Mouse (Mus musculus) heart, embryonic 15.5 days (tissue): ENCODE results near the gene Gm21958. TPM values are rescaled to one million over a fixed set of nuclear protein-coding genes. Genes with fewer than 3 reads are reported as not detected.

Experiments used
- ATAC-seq: fragments of 200-750 bp; cut with Nextera tagmentation; replicated peaks from 2 replicates; pipeline ENCODE4 v1.8.0; 2017; ENCODE audit warnings: low read depth, moderate TSS enrichment; ENCODE audit not compliant: insufficient number of reproducible peaks, insufficient read depth, low FRiP score
- H3K27ac ChIP-seq: fragments of 300-500 bp; sonication (generic); 2 replicates; pipeline ENCODE4 v1.5.1; 2015; ENCODE audit warnings: mild to moderate bottlenecking, inconsistent platforms
- H3K27me3 ChIP-seq: fragments of 300-500 bp; sonication (generic); 2 replicates; pipeline ENCODE4 v1.6.1; 2015; ENCODE audit warnings: inconsistent platforms
- H3K36me3 ChIP-seq: fragments of 300-500 bp; sonication (generic); 2 replicates; pipeline ENCODE4 v1.6.1; 2015; ENCODE audit warnings: mild to moderate bottlenecking, inconsistent platforms
- H3K4me1 ChIP-seq: fragments of 300-500 bp; sonication (generic); replicated peaks from 2 replicates; pipeline ENCODE4 v1.6.1; 2015; ENCODE audit warnings: inconsistent platforms
- H3K4me2 ChIP-seq: fragments of 300-500 bp; sonication (generic); 2 replicates; pipeline ENCODE4 v1.6.1; 2015; ENCODE audit warnings: inconsistent platforms, mild to moderate bottlenecking, moderate library complexity
- H3K4me3 ChIP-seq: fragments of 300-500 bp; sonication (generic); 2 replicates; pipeline ENCODE4 v1.5.1; 2015; ENCODE audit warnings: mild to moderate bottlenecking, inconsistent platforms
- H3K9ac ChIP-seq: fragments of 300-500 bp; sonication (generic); 2 replicates; pipeline ENCODE4 v1.6.1; 2015; ENCODE audit warnings: mild to moderate bottlenecking, inconsistent platforms
- H3K9me3 ChIP-seq: fragments of 300-500 bp; sonication (generic); replicated peaks from 2 replicates; pipeline ENCODE4 v1.6.1; 2016; ENCODE audit warnings: inconsistent platforms
- WGBS: fragments of 180-500 bp; shearing (Covaris S2); methylation state at CpG from one replicate; pipeline ENCODE4 v1.1.7; 2015; ENCODE audit warnings: mixed read lengths; 5-methylcytosine and 5-hydroxymethylcytosine counted together
- polyA plus RNA-seq: library from polyadenylated mRNA; unstranded; fragments of >200 nt; fragmentation: Nextera tagmentation; extraction: Ambion mirVana; gene quantifications from 2 replicates; pipeline ENCODE4 v1.2.1, GENCODE M21; 2015

Gene Gm21958
- 0.26 TPM in 1 of 2 replicates, not detected in the other for polyA plus RNA-seq

GRCm38 (mm10) chr3:54714253-54714652 lies at the start of gene Gm21958:
Gene Gm21958, minus strand, starts transcription at chr3:54714353.
- Histone ChIP-seq H3K4me3 (no peak within 1 kb of the TSS), H3K36me3 (peaks cover 79% of the 10 kb centered on the region), H3K9me3 (no peaks in the 10 kb centered on the region), H3K27me3 (no peaks in the 10 kb centered on the region), H3K9ac (no peak within 1 kb of the TSS), H3K4me1 (no peaks in the 10 kb centered on the region), H3K27ac (no peak within 1 kb of the TSS), H3K4me2 (no peak within 1 kb of the TSS)
- 93% methylated on average over 6 of the region's 6 CpGs for WGBS
- ATAC-seq = no peak

DNA sequence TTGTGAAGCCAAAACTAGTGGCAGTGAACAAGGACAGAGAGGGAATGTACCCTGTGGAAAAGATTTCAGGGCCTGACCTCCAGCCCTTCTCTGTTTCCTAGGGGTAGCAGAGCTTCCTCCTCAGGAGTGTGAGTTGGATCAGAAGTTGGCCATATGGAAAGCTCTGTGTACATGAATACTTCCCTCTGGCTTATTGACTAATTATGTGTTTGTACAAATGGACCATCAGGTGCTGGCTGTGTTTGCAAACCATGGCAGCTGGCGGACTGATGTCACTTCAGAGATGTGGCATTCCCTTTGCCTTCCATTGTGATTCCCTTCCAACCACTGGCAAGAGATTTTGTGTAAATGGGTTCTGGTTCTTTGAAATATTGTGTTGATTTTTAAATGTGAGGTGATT lies 47.1 kb upstream of the Gm21958 start:
- 82% methylated on average over 1 of the region's 1 CpGs for WGBS
- H3K4me1 ChIP-seq = peaks cover 9% of the 10 kb centered on the region
- no peak for ATAC-seq

DNA sequence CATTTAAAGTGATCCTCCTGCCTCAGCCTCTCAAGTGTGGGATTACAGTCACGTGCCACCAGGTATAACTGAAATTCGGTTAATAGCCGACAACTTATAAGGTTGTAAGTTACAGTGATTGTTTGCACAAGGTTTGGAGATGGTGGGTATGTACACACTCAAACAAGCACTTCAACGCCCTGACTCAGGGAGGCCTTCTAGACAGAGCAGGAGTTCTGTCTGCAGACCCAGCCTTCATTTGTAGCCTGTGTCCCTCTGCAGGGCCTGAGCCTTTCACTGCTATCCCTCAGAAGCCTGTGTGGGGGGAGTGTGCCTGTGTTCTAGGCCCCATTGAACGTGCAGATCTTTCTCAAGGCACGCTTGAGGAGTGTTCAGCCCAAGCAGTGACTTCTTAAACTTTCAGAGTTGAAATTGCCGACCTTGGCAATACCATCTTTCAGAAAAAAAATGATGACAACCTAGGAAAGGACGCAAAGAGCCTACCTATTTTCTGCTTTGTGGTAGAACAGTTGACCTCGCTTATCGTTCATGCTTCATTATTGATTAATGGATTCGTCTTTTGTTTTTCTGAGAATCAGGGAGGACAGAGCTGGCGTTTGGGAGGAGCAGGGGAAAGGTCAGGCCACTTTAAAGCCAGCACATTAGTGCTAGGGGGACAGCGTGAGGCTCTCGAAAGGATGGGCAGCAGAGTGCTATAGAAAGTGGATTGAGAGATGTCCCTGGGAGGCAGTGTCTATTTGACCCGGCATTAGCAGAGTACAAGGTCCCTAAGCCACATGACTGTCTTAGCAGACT lies 46.4 kb upstream of the Gm21958 start:
- Histone ChIP-seq H3K4me3 (no peak overlapping the region), H3K9me3 (no peaks in the 10 kb centered on the region), H3K4me1 (peaks cover 13% of the 10 kb centered on the region), H3K27ac (no peak overlapping the region), H3K9ac (no peak overlapping the region), H3K4me2 (no peak overlapping the region), H3K36me3 (no peaks in the 10 kb centered on the region), H3K27me3 (no peaks in the 10 kb centered on the region)
- WGBS = 67% methylated on average over 15 of the region's 15 CpGs
- ATAC-seq = no peak

More for the DNA sequence above, 47.1 kb upstream of the Gm21958 start:
- Histone ChIP-seq H3K36me3 (no peaks in the 10 kb centered on the region), H3K4me3 (no peak overlapping the region), H3K4me2 (no peak overlapping the region), H3K27me3 (no peaks in the 10 kb centered on the region), H3K9ac (no peak overlapping the region), H3K9me3 (no peaks in the 10 kb centered on the region), H3K27ac (no peak overlapping the region)

GRCm38 (mm10) chr3:54759211-54759610 lies 45.1 kb upstream of the Gm21958 start:
- WGBS = 74% methylated on average over 9 of the region's 9 CpGs
- H3K4me1 ChIP-seq = peaks cover 19% of the 10 kb centered on the region
- H3K36me3 ChIP-seq = no peaks in the 10 kb centered on the region
- H3K9me3 ChIP-seq = no peaks in the 10 kb centered on the region
- no peak overlapping the region for H3K9ac ChIP-seq
- no peak overlapping the region for H3K4me2 ChIP-seq
- H3K4me3 ChIP-seq = no peak overlapping the region
- ATAC-seq = no peak
- H3K27ac ChIP-seq = no peak overlapping the region
- no peaks in the 10 kb centered on the region for H3K27me3 ChIP-seq

- Histone ChIP-seq H3K36me3 (no peaks in the 10 kb centered on the region), H3K4me1 (peaks cover 14% of the 10 kb centered on the region), H3K9me3 (no peaks in the 10 kb centered on the region), H3K4me3 (no peak overlapping the region), H3K27me3 (no peaks in the 10 kb centered on the region), H3K27ac (no peak overlapping the region), H3K9ac (no peak overlapping the region), H3K4me2 (no peak overlapping the region)
- ATAC-seq = no peak
- WGBS = 81% methylated on average over 8 of the region's 8 CpGs
Measured at GRCm38 (mm10) chr3:54757446-54757845, 43.3 kb upstream of the Gm21958 start.

DNA sequence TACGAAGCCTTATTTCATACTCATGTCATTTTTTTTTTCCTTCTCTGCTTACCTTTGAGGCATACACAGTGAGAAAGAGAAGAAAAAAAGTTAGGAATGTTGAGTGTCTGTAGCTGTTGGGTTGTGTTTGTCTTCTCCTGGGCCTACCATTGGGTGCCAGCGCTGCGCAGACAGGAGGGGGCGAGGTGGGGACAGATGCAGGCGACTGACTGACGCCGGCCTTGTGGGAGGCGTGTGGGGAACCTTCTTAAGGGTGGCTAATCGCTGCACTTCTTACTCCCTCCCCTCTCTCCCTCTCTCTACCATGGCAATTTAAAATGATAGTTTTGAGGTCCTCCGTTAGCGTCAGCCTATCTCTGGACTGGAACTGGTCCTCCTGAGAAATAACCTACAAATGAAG lies 41.9 kb upstream of the Gm21958 start:
- ATAC-seq = peak; percentile 71
- Histone ChIP-seq H3K4me2 (peak overlapping the region; percentile 96), H3K27me3 (no peaks in the 10 kb centered on the region), H3K9ac (peak overlapping the region; percentile 68; the same call in 1 of the 2 replicates), H3K9me3 (no peaks in the 10 kb centered on the region), H3K27ac (peak overlapping the region; percentile 80), H3K4me3 (peak overlapping the region; percentile 74), H3K36me3 (peaks cover 6% of the 10 kb centered on the region; the same call in 1 of the 2 replicates), H3K4me1 (peaks cover 14% of the 10 kb centered on the region)
- WGBS = under 1% methylated on average over 11 of the region's 11 CpGs

DNA sequence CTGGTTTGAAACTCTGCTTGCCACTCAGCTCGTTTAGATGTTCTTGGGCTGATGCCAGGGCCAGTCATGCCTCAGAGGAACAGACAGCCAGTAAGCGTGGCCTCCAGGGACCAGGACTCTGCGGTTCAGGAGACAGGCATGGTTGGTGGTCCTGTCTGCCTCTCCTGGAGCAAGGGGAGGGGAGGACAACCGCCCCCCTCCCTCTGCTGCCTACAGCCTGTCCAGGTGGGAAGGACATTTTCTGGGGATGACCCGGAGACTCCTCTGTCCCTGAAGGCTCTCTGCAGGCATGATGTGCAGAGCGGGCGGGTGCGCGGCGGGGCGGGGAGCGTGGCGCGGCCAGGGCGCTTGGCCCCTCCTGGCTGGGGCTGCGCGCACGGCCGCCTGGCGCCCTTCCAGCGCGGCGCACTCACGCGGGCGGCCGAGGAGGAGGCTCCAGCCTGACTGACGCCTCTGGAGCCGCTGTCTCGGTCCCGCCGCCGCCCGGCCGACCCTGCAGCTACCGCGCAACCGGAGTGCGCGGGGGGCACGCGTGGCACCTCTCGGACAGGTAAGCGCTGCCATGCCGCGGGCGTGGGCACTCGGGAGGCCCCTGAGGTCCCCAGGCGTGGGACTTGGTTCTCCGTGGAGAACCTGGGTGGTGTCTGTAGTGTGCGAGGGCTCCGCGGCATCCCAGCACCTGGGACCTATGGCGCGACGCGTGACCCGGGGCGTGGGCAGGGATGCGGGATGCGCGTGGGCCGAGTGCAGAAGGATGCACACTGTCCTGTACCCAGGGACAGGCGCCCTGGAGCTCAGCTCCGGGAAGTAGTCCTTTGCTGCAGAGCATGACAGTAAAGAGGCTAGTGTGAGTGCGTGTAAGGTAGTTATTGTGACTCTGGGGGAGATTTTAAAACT lies 41.2 kb upstream of the Gm21958 start, which contains the start of gene Smad9:
Smad9 (plus strand) TSS at position 438 of the 897 bp plus-strand sequence.
- Histone ChIP-seq H3K4me1 (peaks cover 14% of the 10 kb centered on the region), H3K4me2 (peak within 1 kb of the TSS; percentile 96), H3K9ac (peak within 1 kb of the TSS; percentile 68), H3K9me3 (no peaks in the 10 kb centered on the region), H3K36me3 (peaks cover 12% of the 10 kb centered on the region; the same call in 1 of the 2 replicates), H3K4me3 (peak within 1 kb of the TSS; percentile 74), H3K27ac (peak within 1 kb of the TSS; percentile 80), H3K27me3 (no peaks in the 10 kb centered on the region)
- WGBS = under 1% methylated on average over 57 of the region's 66 CpGs
- peak; percentile 88 for ATAC-seq

DNA sequence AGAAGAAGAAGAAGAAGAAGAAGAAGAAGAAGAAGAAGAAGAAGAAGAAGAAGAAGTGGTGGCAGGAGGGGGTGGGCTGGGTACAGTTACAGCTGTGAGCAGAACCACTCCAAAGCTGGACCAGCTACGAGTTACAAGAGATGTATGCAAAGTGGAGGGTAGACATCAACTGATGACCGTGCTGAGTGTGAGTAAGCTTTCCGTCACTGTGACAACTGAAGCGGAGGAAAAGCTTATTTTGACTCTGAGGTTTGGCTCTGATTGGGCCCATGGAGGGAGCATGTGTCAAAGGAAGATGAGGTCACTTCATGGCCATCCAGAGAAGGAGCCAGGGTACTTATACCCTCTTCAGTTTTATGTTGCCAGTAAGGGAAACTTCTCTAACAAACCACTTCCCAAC lies 39.3 kb upstream of the Gm21958 start:
- H3K4me2 ChIP-seq = no peak overlapping the region
- 71% methylated on average over 4 of the region's 4 CpGs for WGBS
- no peak overlapping the region for H3K9ac ChIP-seq
- no peak overlapping the region for H3K4me3 ChIP-seq
- no peaks in the 10 kb centered on the region for H3K27me3 ChIP-seq
- H3K27ac ChIP-seq = no peak overlapping the region
- peaks cover 14% of the 10 kb centered on the region for H3K4me1 ChIP-seq
- peaks cover 32% of the 10 kb centered on the region for H3K36me3 ChIP-seq
- ATAC-seq = no peak
- H3K9me3 ChIP-seq = no peaks in the 10 kb centered on the region

- H3K4me1 ChIP-seq = no peaks in the 10 kb centered on the region
- no peak overlapping the region for H3K9ac ChIP-seq
- ATAC-seq = no peak
- H3K4me3 ChIP-seq = no peak overlapping the region
- H3K27me3 ChIP-seq = no peaks in the 10 kb centered on the region
- H3K9me3 ChIP-seq = no peaks in the 10 kb centered on the region
- H3K27ac ChIP-seq = no peak overlapping the region
- no peak overlapping the region for H3K4me2 ChIP-seq
- H3K36me3 ChIP-seq = peaks cover 95% of the 10 kb centered on the region
- 60% methylated on average over 5 of the region's 5 CpGs for WGBS
Measured at GRCm38 (mm10) chr3:54745799-54746198, 31.6 kb upstream of the Gm21958 start.

- no peak overlapping the region for H3K4me2 ChIP-seq
- H3K27me3 ChIP-seq = no peaks in the 10 kb centered on the region
- H3K27ac ChIP-seq = no peak overlapping the region
- peaks cover 70% of the 10 kb centered on the region for H3K36me3 ChIP-seq
- ATAC-seq = no peak
- H3K4me3 ChIP-seq = no peak overlapping the region
- H3K9me3 ChIP-seq = no peaks in the 10 kb centered on the region
- no peak overlapping the region for H3K9ac ChIP-seq
- no peaks in the 10 kb centered on the region for H3K4me1 ChIP-seq
- 96% methylated on average over 11 of the region's 11 CpGs for WGBS
Measured at GRCm38 (mm10) chr3:54741965-54742364, 27.8 kb upstream of the Gm21958 start.

DNA sequence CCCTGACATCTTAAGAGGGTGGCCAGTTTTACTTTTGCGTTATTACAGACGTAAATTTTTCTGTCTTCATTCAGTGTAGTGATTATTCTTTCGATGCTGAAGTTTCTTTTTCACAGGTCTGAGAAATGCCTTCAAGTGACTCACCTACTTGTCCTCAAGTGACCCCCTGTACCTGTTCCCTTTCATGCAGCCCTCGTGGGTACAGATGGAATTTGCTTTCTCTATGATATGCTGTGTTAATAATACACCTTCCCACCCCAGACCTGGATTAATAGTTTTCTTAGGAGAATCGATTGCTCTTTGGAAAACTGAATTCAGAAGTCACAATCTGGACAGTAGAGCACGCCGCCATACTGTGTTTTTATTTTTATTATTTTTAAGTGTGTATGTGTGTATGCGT lies 23.2 kb upstream of the Gm21958 start:
- Histone ChIP-seq H3K9ac (no peak overlapping the region), H3K36me3 (peaks cover 36% of the 10 kb centered on the region), H3K9me3 (no peaks in the 10 kb centered on the region), H3K4me3 (no peak overlapping the region), H3K27ac (no peak overlapping the region), H3K4me2 (no peak overlapping the region), H3K4me1 (peaks cover 20% of the 10 kb centered on the region), H3K27me3 (no peaks in the 10 kb centered on the region)
- ATAC-seq = no peak
- WGBS = 90% methylated on average over 8 of the region's 8 CpGs
